Mouse (Mus musculus) kidney, postnatal 14 days (tissue): ENCODE data around the gene Nectin2.
"Not testable (repeated sequence)": the region's sequence is repeated elsewhere in the genome, so short reads cannot be mapped to it uniquely, and the experiment has no call there.

Source experiments
- DNase-seq: peaks from one replicate; pipeline ENCODE4 v3.0.0; 2022; ENCODE audit warnings: mixed read lengths

Nectin2 gene

GRCm38 (mm10) chr7:19702859-19703555 lies 47.3 kb downstream of the Nectin2 start:
- DNase-seq, result no peak

- peak; percentile 89 for DNase-seq
Observed at GRCm38 (mm10) chr7:19701069-19701761, 49.1 kb downstream of the Nectin2 start.

- no peak for DNase-seq
Observed at GRCm38 (mm10) chr7:19700299-19701068, 49.8 kb downstream of the Nectin2 start.

- no peak for DNase-seq
Observed at GRCm38 (mm10) chr7:19699827-19700148, 50.5 kb downstream of the Nectin2 start.

- peak; percentile 79 for DNase-seq
Observed at GRCm38 (mm10) chr7:19698907-19699826, 51.1 kb downstream of the Nectin2 start, which contains the start of gene Apoe. TSS of gene Apoe (minus strand) at chr7:19699188.

GRCm38 (mm10) chr7:19697949-19698906 lies 52.1 kb downstream of the Nectin2 start:
- DNase-seq, result peak; percentile 63

- no peak for DNase-seq
Observed at GRCm38 (mm10) chr7:19696336-19696873, 53.9 kb downstream of the Nectin2 start.

- no peak for DNase-seq
Observed at GRCm38 (mm10) chr7:19695881-19696280, 54.4 kb downstream of the Nectin2 start.

- DNase-seq, result no peak
Observed at GRCm38 (mm10) chr7:19695213-19695594, 55.1 kb downstream of the Nectin2 start.

- DNase-seq, result no peak
Observed at GRCm38 (mm10) chr7:19694336-19695212, 55.7 kb downstream of the Nectin2 start.

GRCm38 (mm10) chr7:19693421-19693820 lies 56.9 kb downstream of the Nectin2 start:
- DNase-seq, result peak; percentile 60

- no peak for DNase-seq
Observed at GRCm38 (mm10) chr7:19691873-19692865, 58.1 kb downstream of the Nectin2 start, which contains the start of gene Apoc1. TSS of gene Apoc1 (minus strand) at chr7:19692660.

GRCm38 (mm10) chr7:19691434-19691833 lies 58.8 kb downstream of the Nectin2 start:
- DNase-seq, result no peak

GRCm38 (mm10) chr7:19690845-19691244 lies 59.4 kb downstream of the Nectin2 start:
- DNase-seq, result no peak

GRCm38 (mm10) chr7:19688611-19689010 lies 61.7 kb downstream of the Nectin2 start:
- DNase-seq, result no peak

- no peak for DNase-seq
Observed at GRCm38 (mm10) chr7:19688101-19688500, 62.2 kb downstream of the Nectin2 start.

GRCm38 (mm10) chr7:19686927-19687583 lies 63.2 kb downstream of the Nectin2 start:
- not testable (repeated sequence) for DNase-seq

- no peak for DNase-seq
Observed at GRCm38 (mm10) chr7:19686521-19686920, 63.8 kb downstream of the Nectin2 start.
